Mouse (Mus musculus): ENCODE results near the gene Mageb18. TPM values are rescaled to one million over a fixed set of nuclear protein-coding genes. Genes with fewer than 3 reads are reported as not detected.

Mageb18 gene
- polyA plus RNA-seq, 1 experiment from 2014 or later: 0.18 TPM

DNA sequence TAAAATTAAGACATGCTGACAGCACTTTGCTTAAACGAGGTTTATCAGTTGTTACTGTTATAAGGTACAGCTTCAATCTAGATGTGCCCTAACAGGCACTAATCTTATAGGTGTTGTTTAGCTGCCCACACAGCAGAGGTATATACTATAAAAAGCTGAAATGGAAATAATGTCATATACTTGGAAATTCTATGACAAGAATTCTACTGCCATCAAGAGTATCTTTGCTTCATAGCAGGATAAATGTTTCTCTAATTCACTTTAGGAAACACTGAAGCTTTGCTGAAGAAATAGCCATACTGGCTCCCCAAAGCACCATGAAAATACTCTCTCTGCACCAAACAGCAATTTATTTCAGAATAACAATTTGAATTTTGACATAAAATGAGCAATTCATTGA, 265.9 kb downstream of the Mageb18 start:
- Histone ChIP-seq H3K4me3 (no peak overlapping the region), H3K9ac (no peak overlapping the region), H3K27me3 (no peaks in the 10 kb centered on the region), H3K4me2 (replicated peaks) (no peak overlapping the region), H3K27ac (no peak overlapping the region), H3K4me1 (no peaks in the 10 kb centered on the region), H3K9me3 (no peaks in the 10 kb centered on the region), H3K36me3 (no peaks in the 10 kb centered on the region)
- ATAC-seq (ENCODE audit: low FRiP score, low read depth): no peak
- WGBS: 64% methylated on average over 1 of the region's 1 CpGs

DNA sequence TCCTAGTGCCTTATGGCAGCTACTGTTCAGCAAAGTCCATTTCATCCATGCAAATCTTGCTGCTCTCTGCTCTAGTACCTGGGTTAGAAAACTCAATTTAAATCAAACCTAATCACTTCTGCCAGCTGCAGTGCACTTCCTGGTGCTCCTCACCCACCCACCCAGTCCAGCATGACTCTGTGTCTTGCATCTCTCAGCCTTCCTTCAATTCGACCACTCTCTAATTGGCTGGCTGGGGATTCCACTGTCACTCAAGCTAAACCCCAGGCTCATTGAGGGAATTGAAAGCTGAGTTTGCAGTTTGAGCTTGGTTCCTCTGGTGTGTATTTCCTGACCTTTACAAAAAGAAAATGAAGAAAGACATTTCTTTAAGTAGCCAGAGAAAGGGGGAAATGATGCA, 275.8 kb downstream of the Mageb18 start:
- Histone ChIP-seq H3K4me1 (no peaks in the 10 kb centered on the region), H3K27ac (no peak overlapping the region), H3K4me3 (no peak overlapping the region), H3K9me3 (no peaks in the 10 kb centered on the region), H3K9ac (no peak overlapping the region), H3K27me3 (no peaks in the 10 kb centered on the region), H3K36me3 (no peaks in the 10 kb centered on the region), H3K4me2 (replicated peaks) (no peak overlapping the region)
- ATAC-seq (ENCODE audit: low FRiP score, low read depth): no peak
- WGBS: 44% methylated on average over 1 of the region's 1 CpGs

DNA sequence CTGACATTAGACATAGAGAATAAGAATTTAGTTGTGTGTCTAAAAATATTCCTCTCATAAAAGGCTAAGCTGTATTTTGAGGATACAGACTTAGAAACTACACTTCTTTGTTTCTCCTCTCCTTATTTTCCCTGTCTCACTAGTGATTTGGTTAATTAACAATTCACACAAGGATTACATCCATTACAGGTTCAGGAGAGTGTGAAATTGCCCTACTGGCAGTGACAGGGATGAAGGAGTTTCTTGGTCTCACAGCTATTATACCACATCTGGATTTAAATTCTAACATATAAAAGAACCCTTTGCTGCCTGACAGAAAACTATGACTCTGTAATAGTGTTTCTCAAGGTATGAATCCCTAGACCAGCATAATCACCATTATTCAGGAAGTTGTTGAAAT, 318.8 kb downstream of the Mageb18 start:
- H3K4me3 ChIP-seq: no peak overlapping the region
- no peak for ATAC-seq (ENCODE audit: low FRiP score, low read depth)
- H3K4me2 ChIP-seq (replicated peaks): no peak overlapping the region
- H3K9ac ChIP-seq: no peak overlapping the region
- H3K36me3 ChIP-seq: no peaks in the 10 kb centered on the region
- H3K4me1 ChIP-seq: no peaks in the 10 kb centered on the region
- no peaks in the 10 kb centered on the region for H3K27me3 ChIP-seq
- H3K9me3 ChIP-seq: peaks cover 3% of the 10 kb centered on the region; the same call in 1 of the 2 replicates
- H3K27ac ChIP-seq: no peak overlapping the region

Other genes starting within 250 kb of the Mageb18 start
- gene Gm5941, start 109.6 kb downstream of the Mageb18 start, polyA plus RNA-seq (2015; fragmentation: Nextera tagmentation; extraction: Ambion mirVana): not detected in 2 replicates